Comparison of ENCODE assay signal across 13 mouse cellular contexts in genomic region chr1:59341697-59342096, GRCm38 (mm10).
DNase-seq lines count a peak whose midpoint lies in the region; ATAC-seq and TF ChIP-seq lines count a peak whose summit lies in the region.
"Had no signal": no experiment of that assay in that cellular context is flagged by ENCODE, and none has a peak within 500 bp of the region (broad histone marks: within the 10 kb centered on the region; RNA-seq: fewer than 3 reads in every experiment).

No protein-coding gene starts in this region.

- peaks cover 7% of the 10 kb centered on the region; the same call in 1 of the 2 replicates for H3K9me3 ChIP-seq in heart, embryonic 12.5 days (replicated peaks)
- 0 out of 2 replicates have a peak, but pooled peaks cover 7% of the 10 kb centered on the region for H3K9me3 ChIP-seq in neural tube, embryonic 12.5 days
- no peaks in the 10 kb centered on the region for H3K9me3 ChIP-seq in neural tube, embryonic 15.5 days (replicated peaks)
- H3K9me3 ChIP-seq in forebrain, embryonic 13.5 days (replicated peaks) = peaks cover 4% of the 10 kb centered on the region; the same call in 1 of the 2 replicates

- no peaks in the 10 kb centered on the region for H3K36me3 ChIP-seq in heart, embryonic 12.5 days
- H3K36me3 ChIP-seq in neural tube, embryonic 12.5 days = no peaks in the 10 kb centered on the region
- no peaks in the 10 kb centered on the region for H3K36me3 ChIP-seq in neural tube, embryonic 15.5 days
- H3K36me3 ChIP-seq in forebrain, embryonic 13.5 days (ENCODE audit: poor library complexity, severe bottlenecking) = no peaks in the 10 kb centered on the region
- H3K36me3 ChIP-seq in myocyte (ENCODE audit: control insufficient read depth, insufficient read depth) = no peaks in the 10 kb centered on the region

- WGBS in heart, embryonic 12.5 days = 29% methylated on average over 3 of the region's 3 CpGs
- 13% methylated on average over 3 of the region's 3 CpGs for WGBS in neural tube, embryonic 12.5 days
- 10% methylated on average over 3 of the region's 3 CpGs for WGBS in neural tube, embryonic 15.5 days
- 12% methylated on average over 3 of the region's 3 CpGs for WGBS in forebrain, embryonic 13.5 days

- no peak overlapping the region for H3K9ac ChIP-seq in heart, embryonic 12.5 days
- no peak overlapping the region for H3K9ac ChIP-seq in neural tube, embryonic 12.5 days
- H3K9ac ChIP-seq in neural tube, embryonic 15.5 days (replicated peaks) = no peak overlapping the region
- H3K9ac ChIP-seq in forebrain, embryonic 13.5 days = no peak overlapping the region
- H3K9ac ChIP-seq: lung, embryonic 14.5 days had no signal

- no peak for TF ChIP-seq POLR2A in myocyte (IDR thresholded peaks at IDR 0.05; ENCODE audit: insufficient read length, low read depth)

- DNase-seq in heart, adult 9 months (ENCODE audit: low spot score in 2 of 2) = no peak
- DNase-seq in cerebellum, postnatal 4 days (ENCODE audit: low spot score in 2 of 2) = no peak
- DNase-seq in cerebellum, postnatal 10 days = no peak
- DNase-seq: kidney, postnatal 10 days; liver; thymus, adult 2 months had no signal

- peaks cover 14% of the 10 kb centered on the region for H3K4me1 ChIP-seq in heart, embryonic 12.5 days (replicated peaks)
- H3K4me1 ChIP-seq in neural tube, embryonic 12.5 days = peaks cover 22% of the 10 kb centered on the region
- H3K4me1 ChIP-seq in neural tube, embryonic 15.5 days = peaks cover 18% of the 10 kb centered on the region
- peaks cover 24% of the 10 kb centered on the region for H3K4me1 ChIP-seq in forebrain, embryonic 13.5 days

- H3K4me3 ChIP-seq in heart, embryonic 12.5 days = no peak overlapping the region
- no peak overlapping the region for H3K4me3 ChIP-seq in neural tube, embryonic 12.5 days
- no peak overlapping the region for H3K4me3 ChIP-seq in neural tube, embryonic 15.5 days (replicated peaks)
- no peak overlapping the region for H3K4me3 ChIP-seq in forebrain, embryonic 13.5 days
- H3K4me3 ChIP-seq in myocyte = peak overlapping the region; percentile 4

- ATAC-seq in heart, embryonic 12.5 days (ENCODE audit: insufficient number of reproducible peaks, low FRiP score) = no peak
- ATAC-seq in neural tube, embryonic 12.5 days (ENCODE audit: low FRiP score, low read depth) = no peak
- ATAC-seq in neural tube, embryonic 15.5 days (ENCODE audit: low FRiP score) = no peak
- peak; percentile 36; the same call in 1 of the 2 replicates for ATAC-seq in forebrain, embryonic 13.5 days
- ATAC-seq: inflammation-experienced regulatory T-cells, adult 6 months had no signal

- H3K27me3 ChIP-seq in heart, embryonic 12.5 days (replicated peaks) = peaks cover 14% of the 10 kb centered on the region; the same call in 1 of the 2 replicates
- no peaks in the 10 kb centered on the region for H3K27me3 ChIP-seq in neural tube, embryonic 12.5 days (replicated peaks)
- H3K27me3 ChIP-seq in neural tube, embryonic 15.5 days (replicated peaks) = no peaks in the 10 kb centered on the region
- no peaks in the 10 kb centered on the region for H3K27me3 ChIP-seq in forebrain, embryonic 13.5 days
- H3K27me3 ChIP-seq in myocyte (ENCODE audit: control insufficient read depth, insufficient read depth, insufficient read length) = no peaks in the 10 kb centered on the region

- no peaks in the 10 kb centered on the region for H3K79me2 ChIP-seq in myocyte (ENCODE audit: control insufficient read depth, insufficient read depth)

- no peak overlapping the region for H3ac ChIP-seq in myocyte (ENCODE audit: control insufficient read depth, insufficient read length)

- H3K4me2 ChIP-seq in heart, embryonic 12.5 days = peak overlapping the region; percentile 45; the same call in 1 of the 2 replicates
- H3K4me2 ChIP-seq in neural tube, embryonic 12.5 days (replicated peaks) = peak overlapping the region; percentile 46
- H3K4me2 ChIP-seq in neural tube, embryonic 15.5 days = no peak overlapping the region
- 0 out of 2 replicates have a peak overlapping the region, but pooled peaks have one; percentile 15 for H3K4me2 ChIP-seq in forebrain, embryonic 13.5 days
- peak overlapping the region; percentile 78 for H3K4me2 ChIP-seq in myocyte (ENCODE audit: low read depth)

- no peak overlapping the region for H3K27ac ChIP-seq in heart, embryonic 12.5 days (ENCODE audit: poor library complexity, severe bottlenecking)
- H3K27ac ChIP-seq in neural tube, embryonic 12.5 days = no peak overlapping the region
- no peak overlapping the region for H3K27ac ChIP-seq in neural tube, embryonic 15.5 days (replicated peaks)
- H3K27ac ChIP-seq in forebrain, embryonic 13.5 days = peak overlapping the region; percentile 68

TF ChIP-seq in myocyte, 11 proteins besides CTCF, POLR2A, EP300 and RAD21:
- TF ChIP-seq MYOD1 (IDR thresholded peaks at IDR 0.05; ENCODE audit: control insufficient read depth in 1 of 3, insufficient read length in 2 of 3, low read depth in 2 of 3) = no peak
- TF ChIP-seq POLR2AphosphoS2 (IDR thresholded peaks at IDR 0.05; ENCODE audit: insufficient read length, low read depth) = no peak
- no peak for TF ChIP-seq MYOG (IDR thresholded peaks at IDR 0.05; ENCODE audit: control insufficient read depth in 1 of 3, insufficient read depth in 1 of 3, insufficient read length in 2 of 3, low read depth in 2 of 3)
- no peak for TF ChIP-seq TCF12 (IDR thresholded peaks at IDR 0.05; ENCODE audit: insufficient read depth, poor library complexity, severe bottlenecking)
- no peak for TF ChIP-seq USF1 (IDR thresholded peaks at IDR 0.05; ENCODE audit: low read depth)
- no peak for TF ChIP-seq CEBPB (IDR thresholded peaks at IDR 0.05; ENCODE audit: insufficient read depth, poor library complexity, severe bottlenecking)
- no peak for TF ChIP-seq TCF3 (IDR thresholded peaks at IDR 0.05; ENCODE audit: insufficient read length, low read depth)
- TF ChIP-seq SRF (IDR thresholded peaks at IDR 0.05; ENCODE audit: control insufficient read depth, insufficient read length, low read depth) = no peak
- no peak for TF ChIP-seq REST (IDR thresholded peaks at IDR 0.05; ENCODE audit: insufficient read depth, insufficient read length)
- TF ChIP-seq E2F4 (IDR thresholded peaks at IDR 0.05; ENCODE audit: insufficient read depth) = no peak
- no peak for TF ChIP-seq MAX (IDR thresholded peaks at IDR 0.05; ENCODE audit: low read depth)
TF ChIP-seq in myocyte: peak in this region for 0.
